Mouse (Mus musculus) hindbrain, embryonic 12.5 days (tissue): ENCODE data around the gene Hrc. TPM values are rescaled to one million over a fixed set of nuclear protein-coding genes. Genes with fewer than 3 reads are reported as not detected.
A peak's percentile ranks its signal among the peaks of the same experiment; 100 is the strongest.

ENCODE experiments used
- ATAC-seq: fragments of 200-750 bp; cut with Nextera tagmentation; 2 replicates; pipeline ENCODE4 v1.8.0; 2017; ENCODE audit warnings: moderate TSS enrichment; ENCODE audit not compliant: low FRiP score
- H3K27ac ChIP-seq: fragments of 300-500 bp; sonication (generic); 2 replicates; pipeline ENCODE4 v1.5.1; 2016; ENCODE audit warnings: mild to moderate bottlenecking
- H3K27me3 ChIP-seq: fragments of 300-500 bp; sonication (generic); 2 replicates; pipeline ENCODE4 v1.6.1; 2016; ENCODE audit warnings: mild to moderate bottlenecking
- H3K36me3 ChIP-seq: fragments of 300-500 bp; sonication (generic); 2 replicates; pipeline ENCODE4 v1.6.1; 2016; ENCODE audit warnings: mild to moderate bottlenecking
- H3K4me1 ChIP-seq: fragments of 300-500 bp; sonication (generic); 2 replicates; pipeline ENCODE4 v1.6.1; 2016
- H3K4me2 ChIP-seq: fragments of 300-500 bp; sonication (generic); replicated peaks from 2 replicates; pipeline ENCODE4 v1.6.1; 2016; ENCODE audit warnings: mild to moderate bottlenecking
- H3K4me3 ChIP-seq: fragments of 300-500 bp; sonication (generic); 2 replicates; pipeline ENCODE4 v1.5.1; 2016; ENCODE audit warnings: mild to moderate bottlenecking
- H3K9ac ChIP-seq: fragments of 300-500 bp; sonication (generic); 2 replicates; pipeline ENCODE4 v1.6.1; 2016; ENCODE audit warnings: mild to moderate bottlenecking, moderate library complexity
- H3K9me3 ChIP-seq: fragments of 300-500 bp; sonication (generic); replicated peaks from 2 replicates; pipeline ENCODE4 v1.6.1; 2016; ENCODE audit warnings: mild to moderate bottlenecking
- WGBS: fragments of 180-500 bp; shearing (Covaris S2); methylation state at CpG from one replicate; pipeline ENCODE4 v1.1.7; 2016; 5-methylcytosine and 5-hydroxymethylcytosine counted together
- polyA plus RNA-seq: library from polyadenylated mRNA; unstranded; fragments of >200 nt; fragmentation: Nextera tagmentation; extraction: Ambion mirVana; gene quantifications from 2 replicates; pipeline ENCODE4 v1.2.1, GENCODE M21; 2016

The Hrc gene
- 0.65 and 0.68 TPM in 2 replicates for polyA plus RNA-seq

- peaks cover 45% of the 10 kb centered on the region for H3K4me1 ChIP-seq
- peaks cover 28% of the 10 kb centered on the region for H3K27me3 ChIP-seq
- H3K36me3 ChIP-seq: no peaks in the 10 kb centered on the region
- no peaks in the 10 kb centered on the region for H3K9me3 ChIP-seq
- WGBS: 29% methylated on average over 5 of the region's 5 CpGs
- peak within 1 kb of the TSS; percentile 89 for H3K4me2 ChIP-seq
- H3K27ac ChIP-seq: no peak within 1 kb of the TSS
- ATAC-seq: no peak
- H3K9ac ChIP-seq: no peak within 1 kb of the TSS
- H3K4me3 ChIP-seq: no peak within 1 kb of the TSS
Observed at GRCm38 (mm10) chr7:45335056-45335455, at the start of gene Hrc. Gene Hrc (plus strand): TSS chr7:45335290.

- ATAC-seq: no peak
- H3K4me3 ChIP-seq: no peak overlapping the region
- H3K27me3 ChIP-seq: no peaks in the 10 kb centered on the region
- H3K9ac ChIP-seq: no peak overlapping the region
- H3K4me1 ChIP-seq: no peaks in the 10 kb centered on the region
- H3K27ac ChIP-seq: no peak overlapping the region
- H3K9me3 ChIP-seq: no peaks in the 10 kb centered on the region
- 84% methylated on average over 13 of the region's 13 CpGs for WGBS
- no peaks in the 10 kb centered on the region for H3K36me3 ChIP-seq
- no peak overlapping the region for H3K4me2 ChIP-seq
Observed at GRCm38 (mm10) chr7:45286486-45286885, 48.6 kb upstream of the Hrc start.

GRCm38 (mm10) chr7:45296626-45297025 is 38.5 kb upstream of the Hrc start:
- H3K9ac ChIP-seq: no peak overlapping the region
- 91% methylated on average over 1 of the region's 1 CpGs for WGBS

GRCm38 (mm10) chr7:45297563-45297962 is 37.5 kb upstream of the Hrc start:
- peaks cover 18% of the 10 kb centered on the region for H3K27me3 ChIP-seq
- no peak overlapping the region for H3K27ac ChIP-seq
- no peak overlapping the region for H3K4me3 ChIP-seq
- WGBS: 70% methylated on average over 3 of the region's 3 CpGs
- no peak overlapping the region for H3K4me2 ChIP-seq
- no peak for ATAC-seq
- no peaks in the 10 kb centered on the region for H3K36me3 ChIP-seq
- H3K9ac ChIP-seq: no peak overlapping the region
- H3K9me3 ChIP-seq: no peaks in the 10 kb centered on the region
- peaks cover 6% of the 10 kb centered on the region; the same call in 1 of the 2 replicates for H3K4me1 ChIP-seq

More at GRCm38 (mm10) chr7:45296626-45297025, 38.5 kb upstream of the Hrc start:
- no peak for ATAC-seq
- peaks cover 6% of the 10 kb centered on the region; the same call in 1 of the 2 replicates for H3K4me1 ChIP-seq
- H3K9me3 ChIP-seq: no peaks in the 10 kb centered on the region
- no peaks in the 10 kb centered on the region for H3K36me3 ChIP-seq
- no peak overlapping the region for H3K27ac ChIP-seq
- no peak overlapping the region for H3K4me2 ChIP-seq
- H3K4me3 ChIP-seq: no peak overlapping the region
- H3K27me3 ChIP-seq: peaks cover 18% of the 10 kb centered on the region

GRCm38 (mm10) chr7:45299752-45300151 is 35.3 kb upstream of the Hrc start:
- no peaks in the 10 kb centered on the region for H3K36me3 ChIP-seq
- WGBS: 13% methylated on average over 5 of the region's 5 CpGs

GRCm38 (mm10) chr7:45300270-45300669 is 34.8 kb upstream of the Hrc start:
- no peak overlapping the region for H3K4me3 ChIP-seq
- WGBS: 18% methylated on average over 6 of the region's 6 CpGs
- H3K36me3 ChIP-seq: no peaks in the 10 kb centered on the region
- peaks cover 12% of the 10 kb centered on the region; the same call in 1 of the 2 replicates for H3K4me1 ChIP-seq
- H3K27ac ChIP-seq: no peak overlapping the region
- peaks cover 12% of the 10 kb centered on the region; the same call in 1 of the 2 replicates for H3K27me3 ChIP-seq
- no peaks in the 10 kb centered on the region for H3K9me3 ChIP-seq
- H3K4me2 ChIP-seq: no peak overlapping the region
- peak; percentile 10; the same call in 1 of the 2 replicates for ATAC-seq
- H3K9ac ChIP-seq: 0 out of 2 replicates have a peak overlapping the region, but pooled peaks have one; percentile 15

More at GRCm38 (mm10) chr7:45299752-45300151, 35.3 kb upstream of the Hrc start:
- Histone ChIP-seq H3K27me3 (peaks cover 12% of the 10 kb centered on the region; the same call in 1 of the 2 replicates), H3K9ac (peak overlapping the region; percentile 1; the same call in 1 of the 2 replicates), H3K4me1 (peaks cover 6% of the 10 kb centered on the region; the same call in 1 of the 2 replicates), H3K9me3 (no peaks in the 10 kb centered on the region), H3K4me3 (no peak overlapping the region), H3K27ac (no peak overlapping the region), H3K4me2 (no peak overlapping the region)
- peak; percentile 72; the same call in 1 of the 2 replicates for ATAC-seq

- H3K27me3 ChIP-seq: peaks cover 12% of the 10 kb centered on the region; the same call in 1 of the 2 replicates
- 80% methylated on average over 8 of the region's 8 CpGs for WGBS
- H3K9ac ChIP-seq: no peak overlapping the region
- no peaks in the 10 kb centered on the region for H3K9me3 ChIP-seq
- peaks cover 14% of the 10 kb centered on the region; the same call in 1 of the 2 replicates for H3K4me1 ChIP-seq
- H3K4me2 ChIP-seq: no peak overlapping the region
- no peak overlapping the region for H3K4me3 ChIP-seq
- no peaks in the 10 kb centered on the region for H3K36me3 ChIP-seq
- ATAC-seq: no peak
- no peak overlapping the region for H3K27ac ChIP-seq
Observed at GRCm38 (mm10) chr7:45302626-45303025, 32.5 kb upstream of the Hrc start.

- 0 out of 2 replicates have a peak, but pooled peaks cover 4% of the 10 kb centered on the region for H3K27me3 ChIP-seq
- ATAC-seq: 0 out of 2 replicates have a peak, but pooled peaks have one; percentile 33
- no peaks in the 10 kb centered on the region for H3K36me3 ChIP-seq
- WGBS: 18% methylated on average over 11 of the region's 13 CpGs
- peaks cover 14% of the 10 kb centered on the region; the same call in 1 of the 2 replicates for H3K4me1 ChIP-seq
- H3K9me3 ChIP-seq: no peaks in the 10 kb centered on the region
- peak overlapping the region; percentile 53 for H3K4me2 ChIP-seq
- H3K27ac ChIP-seq: no peak overlapping the region
- H3K4me3 ChIP-seq: peak overlapping the region; percentile 23
- H3K9ac ChIP-seq: peak overlapping the region; percentile 46; the same call in 1 of the 2 replicates
Observed at GRCm38 (mm10) chr7:45304869-45305268, 30.2 kb upstream of the Hrc start.

GRCm38 (mm10) chr7:45305275-45305674 is 29.8 kb upstream of the Hrc start:
- peak overlapping the region; percentile 53 for H3K4me2 ChIP-seq
- H3K27ac ChIP-seq: no peak overlapping the region
- H3K4me3 ChIP-seq: peak overlapping the region; percentile 23
- no peaks in the 10 kb centered on the region for H3K36me3 ChIP-seq
- peak overlapping the region; percentile 46; the same call in 1 of the 2 replicates for H3K9ac ChIP-seq
- no peak for ATAC-seq
- H3K9me3 ChIP-seq: no peaks in the 10 kb centered on the region
- H3K27me3 ChIP-seq: 0 out of 2 replicates have a peak, but pooled peaks cover 4% of the 10 kb centered on the region
- peaks cover 11% of the 10 kb centered on the region; the same call in 1 of the 2 replicates for H3K4me1 ChIP-seq
- WGBS: 3% methylated on average over 17 of the region's 17 CpGs

GRCm38 (mm10) chr7:45308551-45309240 is 26.4 kb upstream of the Hrc start:
- Histone ChIP-seq H3K4me1 (peaks cover 23% of the 10 kb centered on the region), H3K4me2 (no peak overlapping the region), H3K9ac (no peak overlapping the region), H3K27ac (no peak overlapping the region), H3K4me3 (no peak overlapping the region), H3K27me3 (no peaks in the 10 kb centered on the region), H3K9me3 (no peaks in the 10 kb centered on the region), H3K36me3 (no peaks in the 10 kb centered on the region)
- no peak for ATAC-seq
- 67% methylated on average over 15 of the region's 15 CpGs for WGBS

GRCm38 (mm10) chr7:45309455-45309854 is 25.6 kb upstream of the Hrc start:
- H3K9me3 ChIP-seq: no peaks in the 10 kb centered on the region
- 11% methylated on average over 9 of the region's 9 CpGs for WGBS
- H3K9ac ChIP-seq: no peak overlapping the region
- ATAC-seq: no peak
- no peak overlapping the region for H3K4me3 ChIP-seq
- H3K4me2 ChIP-seq: no peak overlapping the region
- no peaks in the 10 kb centered on the region for H3K36me3 ChIP-seq
- peaks cover 25% of the 10 kb centered on the region for H3K4me1 ChIP-seq
- H3K27me3 ChIP-seq: no peaks in the 10 kb centered on the region
- no peak overlapping the region for H3K27ac ChIP-seq

GRCm38 (mm10) chr7:45312023-45312422 is 23.1 kb upstream of the Hrc start:
- WGBS: 65% methylated on average over 8 of the region's 8 CpGs
- Histone ChIP-seq H3K36me3 (no peaks in the 10 kb centered on the region), H3K9ac (no peak overlapping the region), H3K27ac (no peak overlapping the region), H3K4me2 (no peak overlapping the region), H3K27me3 (no peaks in the 10 kb centered on the region), H3K4me1 (peaks cover 18% of the 10 kb centered on the region), H3K4me3 (no peak overlapping the region), H3K9me3 (no peaks in the 10 kb centered on the region)
- ATAC-seq: no peak
